Mouse (Mus musculus) forebrain, embryonic 16.5 days (tissue): ENCODE measurements around the gene Mrps21. TPM values are rescaled to one million over a fixed set of nuclear protein-coding genes. Genes with fewer than 3 reads are reported as not detected.
"Not testable (repeated sequence)": the region's sequence is repeated elsewhere in the genome, so short reads cannot be mapped to it uniquely, and the experiment has no call there.

Experiments used
- ATAC-seq: fragments of 200-750 bp; cut with Nextera tagmentation; 2 replicates; pipeline ENCODE4 v1.8.0; 2017; ENCODE audit warnings: mild to moderate bottlenecking, moderate library complexity
- H3K27ac ChIP-seq: fragments of 300-500 bp; sonication (generic); 2 replicates; pipeline ENCODE4 v1.5.1; 2014; ENCODE audit warnings: low read length, control low read depth
- H3K27me3 ChIP-seq: fragments of 300-500 bp; sonication (generic); replicated peaks from 2 replicates; pipeline ENCODE4 v1.6.1; 2014; ENCODE audit warnings: low read length; ENCODE audit not compliant: control insufficient read depth, insufficient read depth
- H3K36me3 ChIP-seq: fragments of 300-500 bp; sonication (generic); 2 replicates; pipeline ENCODE4 v1.6.1; 2014; ENCODE audit not compliant: control insufficient read depth, insufficient read depth
- H3K4me1 ChIP-seq: fragments of 300-500 bp; sonication (generic); replicated peaks from 2 replicates; pipeline ENCODE4 v1.6.1; 2014; ENCODE audit warnings: low read length; ENCODE audit not compliant: control insufficient read depth, insufficient read depth
- H3K4me2 ChIP-seq: fragments of 300-500 bp; sonication (generic); 2 replicates; pipeline ENCODE4 v1.6.1; 2014; ENCODE audit warnings: mild to moderate bottlenecking, low read length, control low read depth
- H3K4me3 ChIP-seq: fragments of 300-500 bp; sonication (generic); replicated peaks from 2 replicates; pipeline ENCODE4 v1.5.1; 2014; ENCODE audit warnings: mild to moderate bottlenecking, low read length, control low read depth
- H3K9ac ChIP-seq: fragments of 300-500 bp; sonication (generic); replicated peaks from 2 replicates; pipeline ENCODE4 v1.6.1; 2014; ENCODE audit warnings: low read depth, low read length, control low read depth
- H3K9me3 ChIP-seq: fragments of 300-500 bp; sonication (generic); 2 replicates; pipeline ENCODE4 v1.6.1; 2016; ENCODE audit warnings: low read length; ENCODE audit not compliant: control insufficient read depth
- WGBS: fragments of 180-500 bp; shearing (Covaris S2); extraction: QIAGEN DNeasy Blood & Tissue Kit; methylation state at CpG from one replicate; pipeline ENCODE4 v1.1.7; 2014; 5-methylcytosine and 5-hydroxymethylcytosine counted together
- polyA plus RNA-seq: library from polyadenylated mRNA; unstranded; fragments of >200 nt; fragmentation: Nextera tagmentation; extraction: Ambion mirVana; gene quantifications from 2 replicates; pipeline ENCODE4 v1.2.1, GENCODE M21; 2015

The Mrps21 gene
- polyA plus RNA-seq, 1 experiment from 2014 or later, result 243 TPM

DNA sequence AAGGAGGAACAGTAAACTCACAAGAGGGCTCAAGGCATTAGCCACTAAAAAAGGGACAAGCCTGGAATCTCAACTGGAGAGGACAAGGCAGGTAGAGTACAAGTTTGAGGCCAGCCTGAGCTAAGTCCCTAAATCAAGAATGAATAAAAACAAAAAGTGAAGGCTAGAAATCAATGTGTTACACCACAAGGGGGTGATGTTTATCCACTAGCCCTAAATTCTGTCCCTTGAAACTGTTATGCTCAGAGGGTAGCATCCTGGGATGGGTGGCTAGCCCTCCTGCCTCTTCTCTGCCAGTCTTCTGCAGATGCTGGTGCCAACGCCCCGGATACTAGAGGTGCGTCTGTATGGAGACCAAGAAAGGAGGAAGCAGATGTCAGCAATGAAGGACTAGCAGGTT, 11.0 kb downstream of the Mrps21 start:
- Histone ChIP-seq H3K27ac (no peak overlapping the region), H3K9me3 (no peaks in the 10 kb centered on the region), H3K36me3 (peaks cover 3% of the 10 kb centered on the region; the same call in 1 of the 2 replicates), H3K4me2 (no peak overlapping the region), H3K27me3 (no peaks in the 10 kb centered on the region), H3K9ac (no peak overlapping the region), H3K4me3 (no peak overlapping the region), H3K4me1 (peaks cover 3% of the 10 kb centered on the region)
- WGBS, result 82% methylated on average over 3 of the region's 3 CpGs
- ATAC-seq, result no peak

DNA sequence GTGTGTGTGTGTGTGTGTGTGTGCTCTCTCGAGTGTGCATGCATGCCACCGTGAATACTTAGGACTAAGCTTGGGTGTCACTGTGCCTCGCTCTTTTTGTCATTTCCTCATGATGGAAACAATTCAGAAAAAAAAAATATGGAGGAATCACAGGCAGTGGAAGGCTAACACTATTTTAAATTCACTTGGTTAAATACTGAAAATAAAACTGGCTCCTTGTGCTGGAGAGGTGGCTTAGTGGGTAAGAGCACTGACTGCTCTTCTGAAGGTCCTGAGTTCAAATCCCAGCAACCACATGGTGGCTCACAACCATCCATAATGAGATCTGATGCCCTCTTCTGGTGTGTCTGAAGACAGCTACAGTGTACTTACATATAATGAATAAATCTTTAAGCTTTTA, 13.0 kb downstream of the Mrps21 start:
- H3K9me3 ChIP-seq, H3K36me3 ChIP-seq, ATAC-seq, H3K4me2 ChIP-seq, H3K4me1 ChIP-seq, H3K4me3 ChIP-seq, H3K27ac ChIP-seq, H3K9ac ChIP-seq, H3K27me3 ChIP-seq: not testable (repeated sequence)
- WGBS, result 83% methylated on average over 3 of the region's 3 CpGs

DNA sequence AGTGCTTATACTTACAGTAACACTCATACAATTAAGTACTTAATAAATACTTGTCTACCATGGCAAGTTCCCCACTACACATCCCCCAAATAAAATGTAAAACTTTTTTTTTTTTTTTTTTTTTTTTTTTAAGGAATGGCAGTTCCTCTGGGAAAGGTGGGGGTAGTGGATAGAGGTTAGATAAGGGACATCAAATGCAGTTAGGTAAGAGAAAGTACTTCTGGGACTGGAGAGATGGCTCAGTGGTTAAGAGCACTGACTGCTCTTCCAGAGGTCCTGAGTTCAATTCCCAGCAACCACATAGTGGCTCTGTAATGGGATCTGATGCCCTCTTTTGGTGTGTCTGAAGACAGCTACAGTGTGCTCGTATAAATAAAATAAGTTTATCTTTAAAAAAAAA, 14.3 kb downstream of the Mrps21 start:
- not testable (repeated sequence) for ATAC-seq

DNA sequence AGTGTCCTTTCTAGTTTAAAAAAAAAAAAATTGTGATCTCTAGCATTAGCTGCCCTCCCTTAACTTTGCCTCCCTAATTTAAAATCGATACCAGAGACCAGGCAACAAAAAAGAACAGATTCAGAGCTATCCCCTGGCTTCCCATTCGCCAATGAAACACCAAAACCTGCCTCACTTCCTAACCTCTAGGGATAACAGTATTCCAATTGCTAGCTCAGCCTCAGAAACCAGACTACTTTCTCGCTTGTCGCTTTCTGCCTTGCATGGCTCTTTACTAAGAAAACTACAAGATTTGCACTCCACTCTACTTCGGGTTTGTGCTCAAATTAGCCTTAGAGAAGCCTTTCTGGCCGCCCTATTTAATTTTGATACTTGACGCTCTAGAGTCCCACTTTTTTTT, 15.2 kb downstream of the Mrps21 start:
- Histone ChIP-seq H3K4me1 (peaks cover 6% of the 10 kb centered on the region), H3K9ac (peak overlapping the region; percentile 80), H3K36me3 (peaks cover 15% of the 10 kb centered on the region), H3K27ac (peak overlapping the region; percentile 65), H3K4me3 (peak overlapping the region; percentile 95), H3K27me3 (no peaks in the 10 kb centered on the region), H3K4me2 (peak overlapping the region; percentile 70), H3K9me3 (no peaks in the 10 kb centered on the region)
- peak; percentile 13 for ATAC-seq
- WGBS, result 25% methylated on average over 7 of the region's 7 CpGs

More for the DNA sequence above, 14.3 kb downstream of the Mrps21 start:
- H3K36me3 ChIP-seq, result peaks cover 12% of the 10 kb centered on the region
- not testable (repeated sequence) for H3K27me3 ChIP-seq, H3K4me1 ChIP-seq, H3K9me3 ChIP-seq, H3K27ac ChIP-seq, H3K9ac ChIP-seq, H3K4me2 ChIP-seq, H3K4me3 ChIP-seq
- 96% methylated on average over 1 of the region's 1 CpGs for WGBS

DNA sequence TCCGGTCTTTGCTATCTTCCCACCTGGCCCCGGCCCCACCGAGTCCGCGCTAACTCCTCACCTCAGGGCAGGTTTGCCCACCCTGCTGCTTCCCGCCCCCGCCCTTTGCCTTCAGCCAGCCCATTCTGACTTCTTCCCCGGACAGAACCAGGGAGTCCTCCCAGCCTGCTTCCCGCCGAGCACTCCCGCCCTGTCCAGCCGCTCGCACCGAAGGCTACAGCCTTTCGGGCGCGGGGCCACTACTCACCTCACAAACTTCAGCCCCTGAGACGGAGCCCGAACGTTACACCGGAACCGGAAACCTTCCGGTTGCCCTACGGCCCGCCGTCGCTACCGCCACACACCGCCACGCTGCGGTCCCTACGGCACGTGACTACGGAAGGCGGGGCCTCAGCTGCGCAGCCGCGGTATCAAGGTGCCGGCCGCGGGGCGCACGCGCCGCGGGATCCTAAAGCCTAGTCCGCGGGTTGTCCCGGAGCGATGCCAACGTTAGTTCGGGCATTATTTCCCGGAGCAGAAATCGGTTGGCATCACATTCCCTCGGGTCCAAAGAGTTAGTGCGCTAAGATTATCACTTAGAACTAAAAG, 15.7 kb downstream of the Mrps21 start, which contains the start of gene Prpf3:
TSS of gene Prpf3 (minus strand) at position 384 of the 588 bp plus-strand sequence.
- Histone ChIP-seq H3K4me3 (peak within 1 kb of the TSS; percentile 95), H3K27me3 (no peaks in the 10 kb centered on the region), H3K9ac (peak within 1 kb of the TSS; percentile 80), H3K27ac (peak within 1 kb of the TSS; percentile 65), H3K9me3 (no peaks in the 10 kb centered on the region), H3K4me2 (peak within 1 kb of the TSS; percentile 70), H3K4me1 (peaks cover 6% of the 10 kb centered on the region), H3K36me3 (peaks cover 19% of the 10 kb centered on the region)
- ATAC-seq, result peak; percentile 100
- WGBS, result under 1% methylated on average over 55 of the region's 56 CpGs

DNA sequence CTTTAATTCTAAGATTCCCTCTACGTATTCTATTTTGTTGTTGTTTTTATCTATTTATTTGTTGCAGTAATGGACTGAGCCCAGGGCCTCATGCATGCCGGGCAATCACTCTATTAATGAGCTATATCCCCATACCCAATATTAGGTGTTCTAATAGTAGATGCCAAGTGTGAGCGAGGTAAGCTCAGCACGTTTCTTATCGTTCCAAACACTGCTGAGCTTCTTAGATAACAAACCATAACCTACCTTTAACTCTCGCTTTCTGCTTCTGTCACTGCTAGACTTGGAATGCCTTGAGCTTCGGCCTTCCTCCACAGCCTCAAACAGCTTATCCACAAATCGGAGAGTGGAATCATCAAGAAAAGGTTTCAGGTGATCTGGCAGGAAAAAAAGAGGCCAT, 20.0 kb downstream of the Mrps21 start:
- no peak overlapping the region for H3K9ac ChIP-seq
- no peak overlapping the region for H3K27ac ChIP-seq
- no peak overlapping the region for H3K4me2 ChIP-seq
- no peaks in the 10 kb centered on the region for H3K27me3 ChIP-seq
- H3K36me3 ChIP-seq, result peaks cover 45% of the 10 kb centered on the region
- H3K4me3 ChIP-seq, result no peak overlapping the region
- 99% methylated on average over 8 of the region's 8 CpGs for WGBS
- no peak for ATAC-seq
- H3K4me1 ChIP-seq, result peaks cover 6% of the 10 kb centered on the region
- H3K9me3 ChIP-seq, result no peaks in the 10 kb centered on the region

DNA sequence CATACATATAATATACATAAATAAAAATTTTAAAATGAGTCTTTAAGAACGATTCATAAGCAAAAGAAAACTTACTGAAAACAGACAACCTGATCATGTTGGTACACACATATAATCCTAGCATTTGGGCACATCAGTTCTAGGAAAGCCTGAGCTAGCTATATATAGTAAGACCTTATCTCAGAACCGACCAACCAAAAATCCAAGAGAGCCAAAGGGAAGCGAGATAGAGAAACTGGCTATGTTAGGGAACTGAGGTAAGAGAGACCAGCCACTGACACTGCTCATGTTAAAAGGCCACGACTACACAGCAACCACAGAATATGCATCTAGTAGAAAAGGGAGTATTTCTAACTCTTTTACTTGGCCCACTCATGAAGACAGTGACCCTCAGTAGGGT, 20.7 kb downstream of the Mrps21 start:
- Histone ChIP-seq H3K9me3 (no peaks in the 10 kb centered on the region), H3K4me3 (no peak overlapping the region), H3K4me2 (no peak overlapping the region), H3K36me3 (peaks cover 51% of the 10 kb centered on the region), H3K9ac (no peak overlapping the region), H3K4me1 (peaks cover 2% of the 10 kb centered on the region), H3K27ac (no peak overlapping the region), H3K27me3 (no peaks in the 10 kb centered on the region)
- no peak for ATAC-seq
- 92% methylated on average over 4 of the region's 4 CpGs for WGBS

DNA sequence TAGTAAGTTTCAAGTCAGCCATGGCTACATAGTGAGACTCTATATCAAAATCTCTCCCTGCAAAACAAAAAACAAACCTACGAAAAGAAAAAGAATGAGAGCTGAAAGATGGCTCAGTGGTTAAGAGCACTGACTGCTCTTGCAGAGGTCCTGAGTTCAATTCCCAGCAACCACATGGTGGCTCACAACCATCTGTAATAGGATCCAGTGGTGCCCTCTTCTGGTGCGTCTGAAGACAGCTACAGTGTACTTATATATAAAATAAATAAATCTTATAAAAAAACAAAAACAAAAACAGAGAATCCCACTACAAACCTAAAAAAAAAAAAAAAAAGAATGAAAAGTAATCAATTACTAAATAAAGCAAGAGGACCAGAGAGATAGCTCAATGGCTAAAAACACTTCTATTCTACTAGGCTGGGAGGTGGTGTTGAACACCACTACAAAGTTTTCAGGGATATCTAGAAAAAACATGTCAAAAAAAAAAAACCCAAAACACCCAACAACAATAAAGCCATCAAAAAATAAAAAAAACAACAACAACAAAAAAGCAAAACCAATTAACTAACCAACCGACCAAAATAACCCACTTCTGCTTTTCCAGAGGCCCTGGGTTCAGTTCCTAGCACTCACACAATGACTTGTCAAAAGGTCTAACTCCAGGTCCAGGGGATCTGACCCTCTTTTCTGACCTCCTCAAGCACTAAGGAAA, 28.7 kb downstream of the Mrps21 start:
- Histone ChIP-seq H3K4me2 (no peak overlapping the region), H3K9ac (no peak overlapping the region), H3K36me3 (peaks cover 52% of the 10 kb centered on the region), H3K4me3 (no peak overlapping the region), H3K9me3 (no peaks in the 10 kb centered on the region), H3K27me3 (no peaks in the 10 kb centered on the region), H3K4me1 (no peaks in the 10 kb centered on the region), H3K27ac (no peak overlapping the region)
- WGBS, result 91% methylated on average over 3 of the region's 3 CpGs
- ATAC-seq, result no peak

DNA sequence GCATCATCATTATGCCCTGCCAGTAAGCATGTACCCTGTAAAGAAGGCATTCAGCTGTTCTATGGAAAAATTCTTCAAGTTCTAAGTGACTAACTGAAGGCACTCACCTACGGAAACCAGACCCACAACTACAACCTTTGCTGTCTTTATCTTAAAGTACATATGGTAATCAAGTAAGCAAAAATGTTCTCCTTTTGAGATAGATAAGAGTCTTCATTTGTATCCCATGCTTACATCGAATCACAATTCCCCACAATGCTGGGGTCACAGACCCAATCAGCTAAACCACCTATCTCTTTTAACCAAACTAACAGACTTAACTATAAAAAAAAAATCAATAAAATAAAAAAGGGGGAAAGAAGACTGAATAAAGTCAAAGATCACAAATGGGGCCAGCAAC, 32.1 kb downstream of the Mrps21 start:
- 94% methylated on average over 2 of the region's 2 CpGs for WGBS
- peaks cover 38% of the 10 kb centered on the region for H3K36me3 ChIP-seq

More for the DNA sequence above, 32.1 kb downstream of the Mrps21 start:
- Histone ChIP-seq H3K9me3 (no peaks in the 10 kb centered on the region), H3K27me3 (no peaks in the 10 kb centered on the region), H3K9ac (no peak overlapping the region), H3K27ac (no peak overlapping the region), H3K4me3 (no peak overlapping the region), H3K4me2 (no peak overlapping the region), H3K4me1 (no peaks in the 10 kb centered on the region)
- no peak for ATAC-seq
